Mouse (Mus musculus) embryonic facial prominence, embryonic 13.5 days (tissue): ENCODE measurements around the gene Sema4d. TPM values are rescaled to one million over a fixed set of nuclear protein-coding genes. Genes with fewer than 3 reads are reported as not detected.

Source experiments
- ATAC-seq: fragments of 200-750 bp; cut with Nextera tagmentation; 2 replicates; pipeline ENCODE4 v1.8.0; 2017; ENCODE audit warnings: low read depth; ENCODE audit not compliant: insufficient number of reproducible peaks, insufficient read depth, low FRiP score, low TSS enrichment
- H3K27ac ChIP-seq: fragments of 300-500 bp; sonication (generic); 2 replicates; pipeline ENCODE4 v1.5.1; 2015; ENCODE audit warnings: moderate library complexity, mild to moderate bottlenecking, inconsistent platforms
- H3K27me3 ChIP-seq: fragments of 300-500 bp; sonication (generic); 2 replicates; pipeline ENCODE4 v1.6.1; 2015; ENCODE audit warnings: mild to moderate bottlenecking, inconsistent platforms
- H3K36me3 ChIP-seq: fragments of 300-500 bp; sonication (generic); 2 replicates; pipeline ENCODE4 v1.6.1; 2015; ENCODE audit warnings: mild to moderate bottlenecking, inconsistent platforms
- H3K4me1 ChIP-seq: fragments of 300-500 bp; sonication (generic); 2 replicates; pipeline ENCODE4 v1.6.1; 2015; ENCODE audit warnings: inconsistent platforms
- H3K4me2 ChIP-seq: fragments of 300-500 bp; sonication (generic); 2 replicates; pipeline ENCODE4 v1.6.1; 2015; ENCODE audit warnings: moderate library complexity, mild to moderate bottlenecking, inconsistent platforms
- H3K4me3 ChIP-seq: fragments of 300-500 bp; sonication (generic); 2 replicates; pipeline ENCODE4 v1.5.1; 2015; ENCODE audit warnings: mild to moderate bottlenecking, inconsistent platforms
- H3K9ac ChIP-seq: fragments of 300-500 bp; sonication (generic); 2 replicates; pipeline ENCODE4 v1.6.1; 2015; ENCODE audit warnings: mild to moderate bottlenecking, inconsistent platforms
- H3K9me3 ChIP-seq: fragments of 300-500 bp; sonication (generic); 2 replicates; pipeline ENCODE4 v1.6.1; 2016; ENCODE audit warnings: inconsistent platforms
- WGBS: fragments of 180-500 bp; shearing (Covaris S2); methylation state at CpG from one replicate; pipeline ENCODE4 v1.1.7; 2015; ENCODE audit warnings: mixed read lengths; 5-methylcytosine and 5-hydroxymethylcytosine counted together
- polyA plus RNA-seq: library from polyadenylated mRNA; unstranded; fragments of >200 nt; fragmentation: Nextera tagmentation; extraction: Ambion mirVana; gene quantifications from 2 replicates; pipeline ENCODE4 v1.2.1, GENCODE M21; 2015

The Sema4d gene
- polyA plus RNA-seq, 1 experiment from 2014 or later, result 7.3 TPM

DNA sequence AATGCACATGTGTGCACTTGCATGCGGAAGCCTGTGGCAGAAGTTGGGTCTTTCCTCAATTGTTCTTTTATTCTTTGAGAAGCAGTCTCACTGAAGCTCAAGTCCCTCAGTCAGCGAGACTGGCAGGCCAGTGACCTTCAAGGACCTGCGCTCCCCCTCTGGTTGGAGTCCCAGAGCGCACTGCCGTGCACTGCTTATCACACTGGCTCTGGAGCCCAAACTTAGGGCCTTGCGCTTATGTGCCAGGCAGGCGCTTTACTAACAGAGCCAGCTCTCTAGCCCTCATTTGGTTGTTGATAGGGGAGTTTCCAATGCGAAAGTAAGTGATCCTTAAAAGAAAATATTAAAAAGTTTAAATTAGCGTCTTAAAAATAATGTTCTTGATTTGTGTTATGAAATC lies 139.6 kb downstream of the Sema4d start:
- H3K4me1 ChIP-seq, result peaks cover 11% of the 10 kb centered on the region
- no peaks in the 10 kb centered on the region for H3K9me3 ChIP-seq
- ATAC-seq, result no peak
- H3K4me3 ChIP-seq, result no peak overlapping the region
- 92% methylated on average over 9 of the region's 9 CpGs for WGBS
- no peak overlapping the region for H3K27ac ChIP-seq
- H3K27me3 ChIP-seq, result no peaks in the 10 kb centered on the region
- H3K9ac ChIP-seq, result no peak overlapping the region
- H3K4me2 ChIP-seq, result no peak overlapping the region
- peaks cover 61% of the 10 kb centered on the region for H3K36me3 ChIP-seq

DNA sequence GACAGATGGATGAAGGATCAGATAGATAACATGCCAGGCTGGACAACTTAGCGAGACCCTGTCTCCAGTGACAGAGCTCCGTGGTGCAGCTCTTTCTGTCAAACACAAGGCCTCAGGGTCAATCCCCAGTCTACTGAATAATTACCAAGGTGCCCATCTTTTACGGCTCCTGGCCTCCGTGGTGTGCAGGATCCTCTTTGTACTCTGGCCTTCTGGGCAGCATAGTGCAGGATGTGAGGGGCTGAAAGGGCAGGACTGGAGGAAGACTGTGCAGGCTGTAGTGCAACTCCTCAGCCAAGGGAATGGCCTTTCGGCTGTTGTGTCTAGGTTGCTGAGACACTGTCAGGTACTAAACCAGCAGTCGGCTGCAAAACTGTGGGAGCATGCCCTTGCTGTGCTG lies 140.4 kb downstream of the Sema4d start:
- WGBS, result 97% methylated on average over 6 of the region's 6 CpGs
- H3K4me3 ChIP-seq, result no peak overlapping the region
- H3K9me3 ChIP-seq, result no peaks in the 10 kb centered on the region
- peaks cover 53% of the 10 kb centered on the region for H3K36me3 ChIP-seq
- no peak overlapping the region for H3K9ac ChIP-seq
- no peak for ATAC-seq
- H3K4me2 ChIP-seq, result no peak overlapping the region
- H3K27me3 ChIP-seq, result no peaks in the 10 kb centered on the region
- no peak overlapping the region for H3K27ac ChIP-seq
- peaks cover 17% of the 10 kb centered on the region for H3K4me1 ChIP-seq

DNA sequence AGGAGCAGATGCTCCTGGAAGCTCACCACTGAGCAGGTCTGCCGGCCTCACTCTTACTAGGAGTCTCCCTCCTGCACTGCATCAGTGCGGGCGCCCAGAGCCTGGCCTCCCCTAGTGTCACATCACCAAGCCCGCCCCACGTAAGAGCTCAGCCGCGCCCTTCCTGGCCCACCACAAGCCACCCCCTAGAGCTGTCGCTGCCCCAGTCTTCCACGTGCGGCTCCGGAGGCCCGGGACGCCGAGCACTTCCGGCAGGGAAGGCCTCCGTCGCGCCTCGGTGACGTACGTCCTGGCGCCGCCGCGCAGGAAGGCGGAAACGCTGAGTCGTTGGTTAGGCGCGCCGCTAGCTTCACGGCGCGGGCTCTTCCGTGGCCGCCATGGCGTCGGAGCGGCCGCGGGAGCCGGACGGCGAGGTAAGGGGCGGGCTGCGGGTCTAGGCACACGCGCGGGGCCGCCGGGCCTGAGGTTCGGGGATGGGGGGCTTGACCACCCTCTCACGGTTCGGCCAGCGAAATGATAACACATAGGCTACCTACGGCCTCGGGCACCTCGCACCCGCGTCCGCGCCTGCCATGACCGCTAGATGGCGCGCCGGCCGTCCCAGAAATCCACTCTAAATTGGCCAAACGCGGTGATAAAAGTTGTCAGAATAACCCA lies 142.0 kb downstream of the Sema4d start, which contains the start of gene Secisbp2:
Gene Secisbp2 (plus strand): TSS at position 290 of the 657 bp plus-strand sequence.
- Histone ChIP-seq H3K9me3 (no peaks in the 10 kb centered on the region), H3K27ac (peak within 1 kb of the TSS; percentile 89), H3K4me3 (peak within 1 kb of the TSS; percentile 71), H3K4me1 (peaks cover 33% of the 10 kb centered on the region), H3K27me3 (no peaks in the 10 kb centered on the region), H3K36me3 (peaks cover 37% of the 10 kb centered on the region), H3K4me2 (peak within 1 kb of the TSS; percentile 82), H3K9ac (peak within 1 kb of the TSS; percentile 81)
- under 1% methylated on average over 69 of the region's 69 CpGs for WGBS
- ATAC-seq, result peak; percentile 89

DNA sequence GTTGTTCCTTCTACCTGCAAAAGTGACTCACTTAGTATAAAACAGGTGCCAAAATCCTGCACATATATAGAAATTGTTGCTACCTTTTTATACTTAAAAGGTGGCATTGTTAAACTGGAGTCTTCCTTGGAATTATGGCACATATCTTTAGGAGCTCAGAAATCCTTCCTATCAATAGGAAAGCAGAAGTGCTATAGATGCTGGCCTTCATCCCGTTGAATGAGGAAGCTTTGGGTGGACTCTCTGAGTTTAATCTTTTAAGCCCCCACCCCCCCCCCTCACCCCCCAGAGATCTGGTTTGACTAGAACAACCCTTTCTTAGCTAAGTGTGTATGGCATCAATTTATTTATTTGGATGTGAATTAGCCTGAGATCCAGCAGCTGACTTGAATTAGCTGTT lies 143.8 kb downstream of the Sema4d start:
- H3K4me1 ChIP-seq, result peaks cover 34% of the 10 kb centered on the region
- peaks cover 19% of the 10 kb centered on the region for H3K36me3 ChIP-seq
- H3K9me3 ChIP-seq, result no peaks in the 10 kb centered on the region
- 17% methylated on average over 1 of the region's 1 CpGs for WGBS
- no peak for ATAC-seq
- H3K27me3 ChIP-seq, result no peaks in the 10 kb centered on the region
- no peak overlapping the region for H3K27ac ChIP-seq
- no peak overlapping the region for H3K4me3 ChIP-seq
- no peak overlapping the region for H3K4me2 ChIP-seq
- H3K9ac ChIP-seq, result no peak overlapping the region

DNA sequence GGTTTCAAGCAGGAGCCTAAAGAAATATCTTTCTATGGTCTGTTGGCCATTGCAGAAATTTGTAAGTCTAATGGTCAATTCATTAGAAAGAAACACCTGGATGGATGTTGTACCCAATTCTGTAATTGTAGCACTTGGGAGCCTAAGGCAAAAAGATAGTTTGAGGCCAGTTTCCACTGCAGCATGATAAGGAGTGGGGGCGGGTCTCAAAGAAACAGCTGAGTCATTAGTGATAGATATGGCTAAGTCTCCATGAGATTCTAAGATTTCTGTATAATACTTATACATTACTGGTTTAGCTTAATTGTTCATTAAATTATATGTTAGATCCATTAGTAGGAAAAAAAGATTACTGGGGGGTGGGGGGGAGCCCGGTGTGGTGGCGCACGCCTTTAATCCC lies 145.3 kb downstream of the Sema4d start:
- Histone ChIP-seq H3K36me3 (peaks cover 7% of the 10 kb centered on the region), H3K9me3 (no peaks in the 10 kb centered on the region), H3K4me3 (no peak overlapping the region), H3K9ac (no peak overlapping the region), H3K4me1 (peaks cover 34% of the 10 kb centered on the region), H3K27me3 (no peaks in the 10 kb centered on the region), H3K4me2 (peak overlapping the region; percentile 69; the same call in 1 of the 2 replicates), H3K27ac (no peak overlapping the region)
- no peak for ATAC-seq
- WGBS, result 84% methylated on average over 4 of the region's 4 CpGs

DNA sequence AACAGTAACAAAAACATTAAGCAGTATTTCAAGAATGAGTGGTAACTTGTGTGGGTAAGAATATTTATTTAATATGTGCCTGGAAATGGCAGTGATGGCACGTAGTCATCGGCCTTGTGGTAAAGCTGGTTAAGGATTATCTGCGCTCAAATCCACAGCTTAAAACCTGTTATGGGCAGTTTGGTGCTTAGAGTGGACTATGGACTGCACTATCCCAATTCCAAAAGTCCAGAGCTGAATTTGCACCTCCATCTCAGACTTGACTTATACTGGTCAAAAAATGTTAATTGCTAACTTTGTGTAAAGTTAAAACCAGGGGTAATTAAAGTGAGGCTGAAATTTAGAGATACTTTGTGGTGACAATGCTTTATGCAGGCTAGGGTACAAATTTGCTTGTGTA lies 145.8 kb downstream of the Sema4d start:
- H3K36me3 ChIP-seq, result peaks cover 2% of the 10 kb centered on the region
- no peak for ATAC-seq
- no peaks in the 10 kb centered on the region for H3K27me3 ChIP-seq
- H3K4me1 ChIP-seq, result peaks cover 33% of the 10 kb centered on the region
- H3K9ac ChIP-seq, result no peak overlapping the region
- no peak overlapping the region for H3K27ac ChIP-seq
- H3K4me3 ChIP-seq, result peak overlapping the region; percentile 87; the same call in 1 of the 2 replicates
- peak overlapping the region; percentile 69 for H3K4me2 ChIP-seq
- 91% methylated on average over 3 of the region's 3 CpGs for WGBS
- H3K9me3 ChIP-seq, result no peaks in the 10 kb centered on the region

DNA sequence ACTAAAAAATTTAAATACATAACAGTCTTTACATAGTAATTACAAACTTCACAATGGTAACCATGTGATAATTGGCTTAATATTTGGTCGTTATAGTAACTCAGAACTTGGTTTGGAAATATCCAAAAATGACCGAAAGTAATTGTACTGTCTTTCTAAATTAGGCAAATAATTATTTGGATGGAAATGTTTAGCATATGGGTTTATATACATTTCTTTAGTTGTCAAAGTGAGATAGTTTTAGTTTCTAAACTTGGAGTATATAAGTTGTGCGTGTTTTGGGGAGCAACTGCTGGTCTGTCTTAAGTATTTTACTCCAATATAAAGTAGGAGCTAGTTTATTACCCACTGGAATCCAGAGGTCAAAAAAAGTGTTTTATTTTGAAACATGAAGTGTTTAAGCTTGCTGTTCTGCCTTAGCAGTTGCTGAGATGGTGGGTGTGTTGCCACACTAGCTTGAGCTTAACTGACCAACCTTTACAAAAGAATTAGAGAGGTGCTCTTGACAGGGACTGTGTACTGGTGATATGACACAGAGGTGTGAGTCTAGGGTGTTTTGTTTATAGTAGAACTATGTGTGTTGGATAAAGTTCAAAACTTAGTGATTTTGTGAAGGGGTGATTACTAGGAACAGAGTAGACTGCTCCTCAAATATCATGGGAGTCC lies 147.1 kb downstream of the Sema4d start:
- 20% methylated on average over 3 of the region's 3 CpGs for WGBS

DNA sequence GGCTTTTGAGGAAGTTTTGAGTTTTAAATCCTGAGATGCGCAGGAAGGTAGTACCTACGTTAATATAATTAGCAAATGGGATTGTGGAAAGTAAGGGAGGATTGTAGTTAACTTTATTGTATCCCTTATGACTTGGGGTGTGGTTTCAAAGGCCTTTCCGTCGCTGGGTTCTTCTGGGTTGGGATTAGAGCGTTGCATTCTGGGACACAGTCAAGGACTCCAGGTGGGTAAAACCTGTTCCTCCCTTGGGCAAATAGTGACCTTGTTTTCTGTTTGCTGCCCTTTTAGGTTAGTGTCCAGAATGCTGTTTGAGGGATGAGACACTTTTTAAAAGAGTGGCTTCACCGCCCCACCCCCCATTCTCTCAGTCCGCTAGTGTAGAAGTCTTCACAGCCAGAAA lies 147.7 kb downstream of the Sema4d start:
- WGBS, result 0% methylated on average over 7 of the region's 7 CpGs
- Histone ChIP-seq H3K4me1 (peaks cover 24% of the 10 kb centered on the region), H3K4me3 (peak overlapping the region; percentile 87), H3K4me2 (peak overlapping the region; percentile 69), H3K9ac (peak overlapping the region; percentile 90), H3K36me3 (no peaks in the 10 kb centered on the region), H3K27ac (peak overlapping the region; percentile 80; the same call in 1 of the 2 replicates), H3K9me3 (no peaks in the 10 kb centered on the region), H3K27me3 (no peaks in the 10 kb centered on the region)
- no peak for ATAC-seq

More for the DNA sequence above, 147.1 kb downstream of the Sema4d start:
- Histone ChIP-seq H3K9me3 (no peaks in the 10 kb centered on the region), H3K4me1 (peaks cover 28% of the 10 kb centered on the region), H3K27me3 (no peaks in the 10 kb centered on the region), H3K4me2 (peak overlapping the region; percentile 69), H3K9ac (peak overlapping the region; percentile 90), H3K4me3 (peak overlapping the region; percentile 87), H3K36me3 (no peaks in the 10 kb centered on the region), H3K27ac (no peak overlapping the region)
- ATAC-seq, result no peak

DNA sequence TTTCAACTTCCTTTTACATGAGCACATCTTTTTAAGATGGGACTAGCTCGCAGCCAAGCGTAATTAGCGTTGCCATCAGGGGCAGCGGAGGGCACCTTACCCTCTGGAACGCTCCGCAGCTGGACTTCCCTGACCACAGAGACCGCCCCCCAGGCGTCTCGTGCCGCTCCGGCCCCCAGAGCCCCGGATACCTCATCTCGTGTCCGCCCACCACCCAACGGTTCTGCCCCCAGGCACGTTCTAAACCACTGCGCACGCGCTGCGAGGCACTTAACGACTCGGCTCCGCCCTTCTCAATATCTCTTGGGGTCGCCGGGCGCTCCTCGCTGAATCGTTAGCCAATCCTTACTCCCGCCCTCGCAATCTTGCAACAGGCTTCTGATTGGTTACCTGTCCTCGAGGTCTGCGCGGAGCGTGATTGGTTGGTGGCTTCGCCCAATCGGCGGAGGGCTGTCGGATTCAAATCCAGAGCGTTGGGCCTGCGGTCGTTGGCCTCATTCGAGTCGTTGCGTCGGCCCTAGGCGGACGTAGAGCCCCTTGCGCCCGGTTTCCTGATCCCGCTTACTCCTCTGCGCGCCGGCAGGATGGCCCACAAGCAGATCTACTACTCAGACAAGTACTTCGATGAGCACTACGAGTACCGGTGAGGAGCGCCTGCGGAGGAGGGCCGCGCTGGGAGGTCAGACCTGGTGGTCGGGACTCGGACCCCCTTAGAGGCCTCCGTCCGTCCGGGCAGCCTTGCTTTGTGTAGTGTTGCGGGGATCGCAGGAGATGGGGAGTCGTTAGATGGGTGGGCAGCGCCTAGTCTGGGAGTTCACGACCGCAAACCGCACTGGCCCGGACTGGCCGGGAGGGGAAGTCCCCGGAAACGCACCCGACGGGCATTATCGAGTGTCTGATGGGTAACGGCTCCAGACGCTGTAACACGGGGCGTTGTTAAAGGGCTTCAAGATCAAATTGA lies 148.4 kb downstream of the Sema4d start, which contains the start of gene Cks2:
Gene Cks2 (plus strand): TSS at position 404 of the 961 bp plus-strand sequence.
- under 1% methylated on average over 83 of the region's 83 CpGs for WGBS
- H3K9ac ChIP-seq, result peak within 1 kb of the TSS; percentile 90
- peak; percentile 96 for ATAC-seq

DNA sequence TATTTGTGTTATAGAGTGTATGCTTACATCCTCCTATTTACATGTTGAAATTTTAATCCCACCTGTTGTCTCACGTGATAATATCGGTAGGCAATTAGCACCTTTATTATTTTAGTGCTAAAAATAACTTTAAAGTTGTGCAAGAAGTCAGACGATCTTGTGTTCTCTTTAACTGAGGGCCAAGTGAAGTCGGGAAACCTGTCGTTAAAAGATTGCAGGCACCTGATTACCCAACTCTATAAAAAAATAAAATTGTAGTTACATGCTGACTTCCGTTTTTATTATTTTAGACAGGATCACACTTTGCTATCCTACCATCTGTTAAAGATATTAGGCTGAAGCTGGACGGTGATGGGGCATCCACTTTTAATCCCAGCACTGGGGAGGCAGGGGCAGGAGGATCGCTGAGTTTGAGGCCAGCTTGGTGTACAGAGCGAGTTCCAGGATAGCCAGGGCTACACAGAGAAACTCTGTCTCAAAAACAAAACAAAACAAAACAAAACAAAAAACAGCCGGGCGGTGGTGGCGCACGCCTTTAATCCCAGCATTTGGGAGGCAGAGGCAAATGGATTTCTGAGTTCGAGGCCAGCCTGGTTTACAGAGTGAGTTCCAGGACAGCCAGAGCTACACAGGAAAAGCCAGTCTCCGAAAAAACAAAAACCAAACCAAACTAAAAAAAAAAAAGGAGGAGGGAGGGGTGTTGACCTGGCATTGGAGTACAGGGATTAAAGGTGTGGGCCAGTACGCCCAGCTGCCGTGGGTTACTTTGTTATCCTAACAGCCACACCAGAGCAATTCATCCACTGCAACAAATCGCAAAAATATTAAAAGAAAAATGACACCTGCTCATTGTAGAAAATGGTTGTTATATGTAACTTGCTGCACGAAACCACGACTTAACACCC lies 149.4 kb downstream of the Sema4d start:
- WGBS, result 51% methylated on average over 20 of the region's 20 CpGs
- Histone ChIP-seq H3K27ac (peak overlapping the region; percentile 72), H3K4me1 (peaks cover 23% of the 10 kb centered on the region), H3K27me3 (no peaks in the 10 kb centered on the region), H3K9ac (peak overlapping the region; percentile 73), H3K36me3 (no peaks in the 10 kb centered on the region), H3K4me2 (peak overlapping the region; percentile 69), H3K9me3 (no peaks in the 10 kb centered on the region), H3K4me3 (peak overlapping the region; percentile 87)
- no peak for ATAC-seq

More for the DNA sequence above, 148.4 kb downstream of the Sema4d start, which contains the start of gene Cks2:
- H3K27me3 ChIP-seq, result no peaks in the 10 kb centered on the region
- peak within 1 kb of the TSS; percentile 80 for H3K27ac ChIP-seq
- peak within 1 kb of the TSS; percentile 87 for H3K4me3 ChIP-seq
- H3K4me1 ChIP-seq, result peaks cover 23% of the 10 kb centered on the region
- no peaks in the 10 kb centered on the region for H3K9me3 ChIP-seq
- H3K36me3 ChIP-seq, result no peaks in the 10 kb centered on the region
- H3K4me2 ChIP-seq, result peak within 1 kb of the TSS; percentile 69
